Mouse (Mus musculus) liver, embryonic 14.5 days (tissue): ENCODE results near the gene Ccdc124. TPM values are rescaled to one million over a fixed set of nuclear protein-coding genes. Genes with fewer than 3 reads are reported as not detected.

ENCODE experiments used
- ATAC-seq: fragments of 200-750 bp; cut with Nextera tagmentation; 2 replicates; pipeline ENCODE4 v1.8.0; 2017; ENCODE audit warnings: moderate number of reproducible peaks, mild to moderate bottlenecking, moderate library complexity; ENCODE audit not compliant: insufficient read depth
- DNase-seq, 3 experiments: peaks; one replicate each; pipeline ENCODE4 v3.0.0-alpha.2; 2012 to 2013; ENCODE audit warnings: low read depth in 3 of 3, low spot score in 3 of 3
- H3K27ac ChIP-seq: fragments of 300-500 bp; sonication (generic); 2 replicates; pipeline ENCODE4 v1.5.1; 2014; ENCODE audit warnings: moderate library complexity, mild to moderate bottlenecking, control low read depth, inconsistent platforms
- H3K27me3 ChIP-seq: fragments of 300-500 bp; sonication (generic); 2 replicates; pipeline ENCODE4 v1.6.1; 2014; ENCODE audit warnings: mild to moderate bottlenecking, low read length, moderate library complexity; ENCODE audit not compliant: control insufficient read depth, insufficient read depth
- H3K36me3 ChIP-seq: fragments of 300-500 bp; sonication (generic); replicated peaks from 2 replicates; pipeline ENCODE4 v1.6.1; 2014; ENCODE audit warnings: low read depth; ENCODE audit not compliant: control insufficient read depth, insufficient read depth
- H3K4me1 ChIP-seq, 2 experiments: fragments of 200-500 bp in 1 of 2; fragments of 300-500 bp in 1 of 2; sonication (generic) in 1 of 2; replicated peaks; 2 replicates each; pipeline ENCODE4 v1.6.1; 2012 to 2014; ENCODE audit warnings: antibody characterized with exemption in 1 of 2, inconsistent platforms in 1 of 2, low read length in 1 of 2; ENCODE audit not compliant: control insufficient read depth in 2 of 2, insufficient read depth in 2 of 2
- H3K4me2 ChIP-seq: fragments of 300-500 bp; sonication (generic); 2 replicates; pipeline ENCODE4 v1.6.1; 2014; ENCODE audit warnings: low read depth, mild to moderate bottlenecking, control low read depth, moderate library complexity
- H3K4me3 ChIP-seq, 2 experiments: fragments of 200-500 bp in 1 of 2; fragments of 300-500 bp in 1 of 2; sonication (generic) in 1 of 2; 2 replicates each; pipeline ENCODE4 v1.5.1; 2012 to 2014; ENCODE audit warnings: low read depth in 2 of 2, low read length in 2 of 2, mild to moderate bottlenecking in 2 of 2, control low read depth in 1 of 2, inconsistent platforms in 1 of 2, moderate library complexity in 1 of 2; ENCODE audit not compliant: insufficient read depth in 1 of 2
- H3K9ac ChIP-seq: fragments of 300-500 bp; sonication (generic); replicated peaks from 2 replicates; pipeline ENCODE4 v1.6.1; 2014; ENCODE audit warnings: mild to moderate bottlenecking, control low read depth, moderate library complexity
- H3K9me3 ChIP-seq: fragments of 300-500 bp; sonication (generic); 2 replicates; pipeline ENCODE4 v1.6.1; 2016; ENCODE audit warnings: low read length, mixed read lengths; ENCODE audit not compliant: control insufficient read depth
- CTCF ChIP-seq: IDR thresholded peaks from 2 replicates; pipeline ENCODE4 v1.5.1; 2016; ENCODE audit warnings: antibody characterized with exemption, low read depth, control low read depth
- EP300 ChIP-seq: IDR thresholded peaks from 2 replicates; pipeline ENCODE4 v1.6.1; 2016; ENCODE audit warnings: antibody characterized with exemption, low read depth
- WGBS: fragments of 180-500 bp; shearing (Covaris S2); extraction: QIAGEN DNeasy Blood & Tissue Kit; methylation state at CpG from one replicate; pipeline ENCODE4 v1.1.7; 2014; ENCODE audit not compliant: insufficient replicate concordance; 5-methylcytosine and 5-hydroxymethylcytosine counted together
- polyA plus RNA-seq, 2 experiments: library from polyadenylated mRNA; depleted of rRNA in 1 of 2; stranded (reverse) in 1 of 2; unstranded in 1 of 2; fragments of >200 nt; fragmentation: Nextera tagmentation in 1 of 2; extraction: Ambion mirVana in 1 of 2; gene quantifications; 2 replicates each; pipeline versions ENCODE4 v1.2.1 to v1.2.3; 2012 to 2014

Ccdc124 gene
- polyA plus RNA-seq, 2 experiments: 34.3 to 54.1 TPM

GRCm38 (mm10) chr8:70903582-70903981 lies 29.8 kb upstream of the Ccdc124 start:
- peaks cover 15 to 23% of the 10 kb centered on the region in 2 experiments; a peak in 3 of 4 replicates for H3K4me1 ChIP-seq
- H3K27me3 ChIP-seq: no peaks in the 10 kb centered on the region
- no peak overlapping the region for H3K9ac ChIP-seq
- H3K36me3 ChIP-seq: no peaks in the 10 kb centered on the region
- TF ChIP-seq CTCF (no peak), EP300 (no peak)
- H3K4me2 ChIP-seq: no peak overlapping the region
- no peak overlapping the region for H3K4me3 ChIP-seq
- DNase-seq: no peak
- H3K9me3 ChIP-seq: no peaks in the 10 kb centered on the region
- H3K27ac ChIP-seq: no peak overlapping the region
- no peak for ATAC-seq

DNA sequence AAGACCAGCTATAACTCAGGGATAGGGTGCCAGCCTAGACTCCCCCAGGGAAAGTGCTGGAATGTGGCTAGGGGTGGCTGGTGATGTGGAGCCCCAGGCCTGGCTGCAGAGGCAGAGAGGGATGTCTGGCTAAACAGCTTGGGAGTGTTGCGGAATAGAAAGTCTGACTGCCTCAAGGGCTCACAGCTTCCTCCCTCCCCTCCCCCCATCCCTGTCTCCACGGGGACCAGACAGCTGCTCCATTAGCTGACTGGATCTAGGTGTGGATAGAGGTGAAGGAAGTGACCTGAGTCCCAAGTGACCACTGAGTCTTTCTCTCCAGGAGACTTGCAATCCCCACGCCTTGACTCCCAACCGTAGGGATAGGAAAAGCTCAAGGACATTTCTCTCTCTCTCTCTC lies 29.4 kb upstream of the Ccdc124 start:
- Histone ChIP-seq H3K4me1 (peaks cover 15 to 26% of the 10 kb centered on the region in 2 experiments; a peak in 3 of 4 replicates), H3K27me3 (no peaks in the 10 kb centered on the region), H3K9me3 (no peaks in the 10 kb centered on the region), H3K27ac (no peak overlapping the region), H3K4me2 (no peak overlapping the region), H3K36me3 (no peaks in the 10 kb centered on the region), H3K9ac (no peak overlapping the region), H3K4me3 (no peak overlapping the region)
- TF ChIP-seq EP300 (no peak), CTCF (no peak)
- 55% methylated on average over 4 of the region's 4 CpGs for WGBS
- no peak for ATAC-seq
- no peak for DNase-seq

DNA sequence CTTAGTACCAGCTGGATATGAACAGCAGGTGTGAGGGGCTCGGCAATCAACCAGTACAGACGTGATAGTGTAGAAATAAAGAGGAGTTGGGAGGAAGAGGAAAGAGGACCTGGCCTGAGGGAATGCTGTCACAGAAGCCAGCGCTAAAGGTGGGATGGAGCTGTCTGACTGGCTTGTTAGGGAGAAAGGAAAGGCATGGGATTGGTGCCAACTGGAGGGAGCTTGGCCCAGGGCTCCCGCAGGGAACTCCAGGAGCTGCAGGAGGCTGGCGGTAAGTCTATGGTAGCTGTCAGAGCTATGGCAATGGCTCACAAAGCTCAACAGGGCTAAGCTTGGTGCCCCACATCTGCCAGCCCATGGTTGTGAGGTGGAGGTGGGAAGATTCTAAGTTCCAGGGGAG lies 28.5 kb upstream of the Ccdc124 start:
- ATAC-seq (no peak), DNase-seq (no peak)
- H3K9me3 ChIP-seq: no peaks in the 10 kb centered on the region
- WGBS: 54% methylated on average over 5 of the region's 5 CpGs
- no peak overlapping the region for H3K4me2 ChIP-seq
- no peaks in the 10 kb centered on the region for H3K36me3 ChIP-seq
- no peaks in the 10 kb centered on the region for H3K27me3 ChIP-seq
- H3K9ac ChIP-seq: no peak overlapping the region
- H3K4me3 ChIP-seq: no peak overlapping the region
- no peak overlapping the region for H3K27ac ChIP-seq
- peaks cover 10 to 21% of the 10 kb centered on the region in 2 experiments; a peak in 3 of 4 replicates for H3K4me1 ChIP-seq
- TF ChIP-seq EP300 (no peak), CTCF (no peak)

GRCm38 (mm10) chr8:70900872-70901387 lies 27.2 kb upstream of the Ccdc124 start:
- Histone ChIP-seq H3K9me3 (no peaks in the 10 kb centered on the region), H3K27ac (no peak overlapping the region), H3K4me2 (no peak overlapping the region), H3K4me3 (no peak overlapping the region), H3K9ac (no peak overlapping the region), H3K4me1 (peaks cover 3 to 14% of the 10 kb centered on the region in 2 experiments; a peak in 3 of 4 replicates), H3K27me3 (no peaks in the 10 kb centered on the region), H3K36me3 (peaks cover 4% of the 10 kb centered on the region)
- 45% methylated on average over 2 of the region's 2 CpGs for WGBS
- ATAC-seq (no peak), DNase-seq (no peak)
- no peak for TF ChIP-seq CTCF
- no peak for TF ChIP-seq EP300

DNA sequence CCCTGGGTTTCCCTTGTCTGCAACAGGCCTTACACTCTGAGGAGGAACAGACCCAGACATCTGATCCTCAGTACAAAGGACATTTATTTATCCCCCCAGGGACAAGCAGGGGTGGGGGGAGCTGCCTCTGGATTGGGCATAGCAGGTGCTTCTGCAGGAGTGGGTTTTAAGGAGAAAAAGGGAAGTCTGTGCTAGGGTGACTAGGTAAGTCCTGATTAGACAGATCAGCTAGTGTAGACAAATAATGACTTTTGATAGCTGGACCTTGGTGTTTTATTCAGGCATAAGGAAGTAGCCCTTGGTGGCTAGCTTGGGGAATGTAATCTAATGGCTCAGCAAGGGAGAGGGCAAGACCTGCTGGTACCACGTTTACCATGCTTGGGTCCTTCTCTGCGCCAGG lies 25.5 kb upstream of the Ccdc124 start:
- ATAC-seq: no peak
- H3K27me3 ChIP-seq: no peaks in the 10 kb centered on the region
- H3K4me1 ChIP-seq: peaks cover 0 to 3% of the 10 kb centered on the region in 2 experiments; a peak in 1 of 4 replicates
- H3K4me3 ChIP-seq: no peak overlapping the region
- TF ChIP-seq EP300: no peak
- TF ChIP-seq CTCF: no peak
- no peak for DNase-seq
- no peak overlapping the region for H3K4me2 ChIP-seq
- no peak overlapping the region for H3K27ac ChIP-seq
- no peak overlapping the region for H3K9ac ChIP-seq
- no peaks in the 10 kb centered on the region for H3K9me3 ChIP-seq
- H3K36me3 ChIP-seq: peaks cover 21% of the 10 kb centered on the region
- 73% methylated on average over 2 of the region's 2 CpGs for WGBS
